Mouse (Mus musculus) gastrocnemius, postnatal 25 days (tissue): Measurements from ENCODE around the gene Zdhhc5. TPM values are rescaled to one million over a fixed set of nuclear protein-coding genes. Genes with fewer than 3 reads are reported as not detected.
"Not testable (repeated sequence)": the region's sequence is repeated elsewhere in the genome, so short reads cannot be mapped to it uniquely, and the experiment has no call there.

Source experiments
- DNase-seq: peaks from one replicate; pipeline ENCODE4 v3.0.0; 2022
- total RNA-seq, 2 experiments: library from RNA; stranded (reverse); gene quantifications; 1 replicate in 1 of 2; 2 replicates in 1 of 2; pipeline ENCODE4 v1.2.3; 2021

Gene Zdhhc5
- total RNA-seq, 2 experiments from 2014 or later: 56.6 TPM

DNA sequence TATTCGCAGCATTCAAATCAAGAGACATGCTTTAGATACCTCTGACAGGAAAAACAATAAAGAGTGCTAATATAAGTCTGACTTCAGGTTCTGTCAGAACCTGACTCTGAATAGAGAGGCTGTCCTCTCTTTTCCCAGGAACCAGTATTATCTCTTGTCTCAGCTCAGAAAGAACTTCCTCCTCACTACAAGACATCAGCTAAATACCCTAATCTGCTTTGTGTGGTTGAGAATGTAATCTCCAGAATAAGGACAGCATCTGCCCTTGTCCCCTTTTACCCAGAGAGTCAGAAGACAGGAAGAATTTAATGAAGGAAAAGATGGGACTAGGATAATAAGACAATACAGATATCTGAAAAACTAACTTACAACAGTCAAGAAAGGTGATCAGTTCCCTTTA lies 11.5 kb downstream of the Zdhhc5 start:
- DNase-seq: no peak

- DNase-seq: no peak
Observed at GRCm38 (mm10) chr2:84695007-84695695, 19.8 kb downstream of the Zdhhc5 start.

GRCm38 (mm10) chr2:84690050-84690449 lies 24.9 kb downstream of the Zdhhc5 start:
- no peak for DNase-seq

GRCm38 (mm10) chr2:84688080-84688844 lies 26.7 kb downstream of the Zdhhc5 start:
- no peak for DNase-seq

- DNase-seq: no peak
Observed at GRCm38 (mm10) chr2:84682605-84683183, 32.3 kb downstream of the Zdhhc5 start.

- DNase-seq: no peak
Observed at GRCm38 (mm10) chr2:84679016-84679415, 36.0 kb downstream of the Zdhhc5 start, which contains the start of gene Tmx2. Gene Tmx2, minus strand, starts transcription at chr2:84679140.

- peak; percentile 93 for DNase-seq
Observed at GRCm38 (mm10) chr2:84677968-84678880, 36.8 kb downstream of the Zdhhc5 start, which contains the start of the genes Gm28635 and Med19. Gene Gm28635, minus strand, starts transcription at chr2:84678041. Gene Med19, plus strand, starts transcription at chr2:84678402.

DNA sequence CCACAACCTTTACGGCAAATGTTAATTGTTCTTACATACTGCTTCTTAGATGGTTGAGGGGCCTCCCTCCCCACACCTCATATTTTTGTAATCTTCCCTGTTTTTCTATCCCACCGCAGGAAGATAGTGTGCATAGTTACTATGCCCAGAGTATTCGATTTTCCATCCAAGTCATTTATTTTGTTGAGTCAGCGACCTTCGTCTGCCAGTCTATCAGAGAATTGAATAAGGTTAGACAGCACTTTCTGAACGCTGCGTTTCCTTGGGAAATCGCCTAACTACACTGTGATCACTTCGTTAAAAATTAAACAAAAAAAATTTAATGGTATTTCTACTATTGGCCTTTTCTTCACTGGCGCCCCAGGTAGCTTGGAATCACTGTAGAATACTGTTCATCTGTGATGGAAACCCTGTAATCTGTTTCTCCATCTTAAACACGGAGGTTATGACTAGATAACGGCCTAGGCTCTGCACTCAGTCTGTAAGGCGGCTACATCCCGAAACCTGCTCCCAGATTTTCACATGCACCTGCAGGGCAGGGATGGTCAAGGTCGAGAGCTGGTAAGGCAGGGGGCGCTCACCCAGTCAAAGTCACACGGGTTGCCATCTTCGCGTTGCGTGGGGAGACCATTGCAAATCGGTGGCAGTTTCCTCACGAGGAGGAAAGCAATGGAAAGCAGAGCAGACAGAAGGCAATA lies 37.6 kb downstream of the Zdhhc5 start:
- DNase-seq: no peak

GRCm38 (mm10) chr2:84671535-84671934 lies 43.4 kb downstream of the Zdhhc5 start:
- not testable (repeated sequence) for DNase-seq

GRCm38 (mm10) chr2:84670569-84670933 lies 44.4 kb downstream of the Zdhhc5 start, which contains the start of gene Selenoh:
Gene Selenoh, minus strand, starts transcription at chr2:84670770.
- peak; percentile 66 for DNase-seq

GRCm38 (mm10) chr2:84669828-84670568 lies 45.0 kb downstream of the Zdhhc5 start:
- DNase-seq: no peak

- DNase-seq: no peak
Observed at GRCm38 (mm10) chr2:84666081-84666480, 48.9 kb downstream of the Zdhhc5 start.

- DNase-seq: no peak
Observed at GRCm38 (mm10) chr2:84662866-84663265, 52.1 kb downstream of the Zdhhc5 start.

DNA sequence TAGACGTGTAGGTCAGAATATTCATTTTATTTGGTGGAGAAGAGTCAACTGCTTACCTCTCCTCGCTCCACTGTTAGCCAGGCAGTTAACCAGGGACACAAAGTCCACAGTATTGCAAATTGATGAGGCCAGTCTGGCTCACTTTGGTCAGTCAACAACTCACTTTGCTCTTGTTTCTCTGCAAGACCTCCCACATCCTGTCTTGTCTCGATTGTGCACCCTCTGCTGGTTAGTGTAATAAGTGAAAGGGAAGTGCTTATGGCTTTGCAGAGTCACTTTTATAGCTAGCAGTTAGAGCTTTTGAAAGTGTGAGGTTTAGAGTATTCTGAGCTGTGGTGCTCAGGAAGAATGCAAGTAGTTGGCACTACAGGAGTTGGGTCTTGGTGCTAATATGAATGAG lies 54.7 kb downstream of the Zdhhc5 start:
- no peak for DNase-seq

DNA sequence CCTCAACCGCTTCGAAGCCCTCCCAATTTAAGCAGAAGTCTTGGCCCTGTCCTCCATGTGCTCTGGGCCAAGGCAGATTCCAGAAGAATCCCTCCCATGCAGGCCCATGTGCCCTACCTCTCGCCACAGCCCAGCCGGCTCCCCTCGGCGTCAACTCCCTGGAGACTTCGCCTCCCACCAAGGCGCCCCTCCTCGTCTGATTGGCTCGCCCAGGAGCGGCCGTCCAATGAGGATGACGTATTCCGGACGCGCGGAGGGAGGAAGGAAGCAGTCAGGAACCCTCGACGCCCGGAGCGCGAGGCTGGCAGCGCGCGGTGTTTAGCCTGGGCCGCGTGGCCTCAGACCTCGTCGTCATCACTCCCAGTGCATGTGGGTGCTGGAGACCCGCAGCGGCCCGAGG lies 56.2 kb downstream of the Zdhhc5 start, which contains the start of gene Btbd18:
Btbd18 (plus strand) TSS at position 274 of the 400 bp plus-strand sequence.
- no peak for DNase-seq

GRCm38 (mm10) chr2:84655864-84656263 lies 59.1 kb downstream of the Zdhhc5 start:
- DNase-seq: no peak

- DNase-seq: no peak
Observed at GRCm38 (mm10) chr2:84653354-84653753, 61.6 kb downstream of the Zdhhc5 start.

DNA sequence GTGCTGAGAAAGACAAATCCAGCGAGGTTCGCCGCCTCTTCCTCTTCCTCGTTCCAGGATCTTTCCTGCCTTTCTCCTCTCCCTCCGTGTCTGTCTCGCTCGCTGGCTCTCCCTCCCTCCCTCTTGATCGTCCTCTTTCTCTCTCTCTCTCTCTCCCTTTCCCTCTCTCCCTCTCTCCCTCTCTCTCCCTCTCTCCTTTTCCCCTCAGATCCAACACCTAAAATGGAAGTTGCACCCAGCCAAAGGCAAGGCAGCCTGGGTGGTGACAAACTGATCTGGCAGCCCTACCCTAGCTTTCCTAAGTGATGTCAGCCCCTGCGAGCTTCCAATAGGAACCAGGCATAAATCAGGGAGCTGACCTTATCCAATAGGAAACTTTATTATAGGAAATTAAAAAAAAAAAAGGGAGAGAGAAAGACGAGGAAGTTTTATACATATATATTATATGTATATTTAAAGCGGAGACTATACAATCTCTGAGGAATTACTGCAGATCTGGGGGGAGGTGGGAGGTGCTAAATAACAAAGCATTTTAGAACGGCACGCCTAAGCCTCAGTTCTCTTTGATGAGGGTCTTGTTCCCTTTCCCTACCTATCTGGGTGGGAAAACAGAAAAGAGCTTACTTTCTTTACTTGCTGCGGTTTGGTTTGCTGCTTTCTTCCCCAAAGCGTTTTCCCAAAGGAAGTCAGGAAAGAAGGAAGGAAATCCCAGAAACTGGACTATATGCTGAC lies 64.3 kb downstream of the Zdhhc5 start, which contains the start of gene Ctnnd1:
Ctnnd1 (minus strand) TSS at position 302 of the 732 bp plus-strand sequence.
- DNase-seq: peak; percentile 87

DNA sequence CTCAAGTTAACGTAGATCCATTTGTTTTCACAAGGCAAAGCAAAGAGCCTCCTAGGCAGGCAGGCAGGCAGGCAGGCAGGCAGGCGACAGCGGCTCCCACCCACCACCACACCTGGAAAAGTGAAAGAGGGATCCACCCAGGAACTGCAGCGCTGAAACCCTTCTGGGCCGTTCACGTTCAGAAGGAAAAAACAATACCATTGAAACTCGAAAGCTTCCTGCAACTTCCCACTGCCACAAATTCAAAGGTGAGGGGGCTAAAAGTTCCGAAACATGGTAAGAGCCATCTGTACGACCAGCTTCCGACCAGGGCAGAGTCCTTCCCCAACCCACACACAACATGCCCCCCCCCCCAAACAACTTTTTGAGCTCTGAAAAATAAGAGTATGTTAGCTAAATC lies 65.3 kb downstream of the Zdhhc5 start:
- DNase-seq: no peak

- no peak for DNase-seq
Observed at GRCm38 (mm10) chr2:84648369-84648768, 66.6 kb downstream of the Zdhhc5 start.
